Mouse (Mus musculus): ENCODE measurements at regions not wholly inside any gene's neighbourhood (a gene's known extent, or its start where the extent isn't known, plus 50 kb on each side); places are given as distances from the start of the nearest gene placed in this dataset.

GRCm38 (mm10) chr14:47857271-47857670 lies 209.0 kb downstream of the Ktn1 start:
- Histone ChIP-seq H3K4me1 (no peaks in the 10 kb centered on the region), H3K4me3 (replicated peaks) (no peak overlapping the region), H3K36me3 (replicated peaks; ENCODE audit: low read length) (no peaks in the 10 kb centered on the region), H3K27me3 (replicated peaks) (no peaks in the 10 kb centered on the region), H3K9me3 (peaks cover 24% of the 10 kb centered on the region)
- TF ChIP-seq GATA1 (IDR thresholded peaks at IDR 0.05; ENCODE audit: borderline replicate concordance, low read length): no peak
- TF ChIP-seq FLI1 (IDR thresholded peaks at IDR 0.05; ENCODE audit: low read length): no peak

GRCm38 (mm10) chr14:47857731-47858556 lies 209.7 kb downstream of the Ktn1 start:
- Histone ChIP-seq H3K4me1 (peaks cover 1% of the 10 kb centered on the region), H3K36me3 (replicated peaks; ENCODE audit: low read length) (no peaks in the 10 kb centered on the region), H3K4me3 (replicated peaks) (peak overlapping the region; percentile 18), H3K27me3 (replicated peaks) (no peaks in the 10 kb centered on the region), H3K9me3 (peaks cover 26% of the 10 kb centered on the region)
- TF ChIP-seq FLI1 (IDR thresholded peaks at IDR 0.05; ENCODE audit: low read length) (no peak), GATA1 (IDR thresholded peaks at IDR 0.05; ENCODE audit: borderline replicate concordance, low read length) (no peak)

GRCm38 (mm10) chr14:47862556-47862955 lies 214.3 kb downstream of the Ktn1 start:
- TF ChIP-seq GATA1 (IDR thresholded peaks at IDR 0.05; ENCODE audit: borderline replicate concordance, low read length) (no peak), FLI1 (IDR thresholded peaks at IDR 0.05; ENCODE audit: low read length) (no peak)
- Histone ChIP-seq H3K4me1 (peaks cover 5% of the 10 kb centered on the region), H3K36me3 (replicated peaks; ENCODE audit: low read length) (no peaks in the 10 kb centered on the region), H3K4me3 (replicated peaks) (no peak overlapping the region), H3K27me3 (replicated peaks) (no peaks in the 10 kb centered on the region), H3K9me3 (peaks cover 9% of the 10 kb centered on the region)

GRCm38 (mm10) chr14:47863067-47863466 lies 214.8 kb downstream of the Ktn1 start:
- Histone ChIP-seq H3K4me1 (peaks cover 5% of the 10 kb centered on the region), H3K27me3 (replicated peaks) (no peaks in the 10 kb centered on the region), H3K9me3 (peaks cover 9% of the 10 kb centered on the region), H3K4me3 (replicated peaks) (peak overlapping the region; percentile 21), H3K36me3 (replicated peaks; ENCODE audit: low read length) (no peaks in the 10 kb centered on the region)
- TF ChIP-seq GATA1 (IDR thresholded peaks at IDR 0.05; ENCODE audit: borderline replicate concordance, low read length) (no peak), FLI1 (IDR thresholded peaks at IDR 0.05; ENCODE audit: low read length) (no peak)

GRCm38 (mm10) chr14:47863701-47864100 lies 215.5 kb downstream of the Ktn1 start:
- H3K36me3 ChIP-seq (replicated peaks; ENCODE audit: low read length): no peaks in the 10 kb centered on the region
- no peaks in the 10 kb centered on the region for H3K27me3 ChIP-seq (replicated peaks)
- no peak overlapping the region for H3K4me3 ChIP-seq (replicated peaks)
- H3K9me3 ChIP-seq: peaks cover 9% of the 10 kb centered on the region
- TF ChIP-seq FLI1 (IDR thresholded peaks at IDR 0.05; ENCODE audit: low read length) (no peak), GATA1 (IDR thresholded peaks at IDR 0.05; ENCODE audit: borderline replicate concordance, low read length) (no peak)
- H3K4me1 ChIP-seq: peaks cover 5% of the 10 kb centered on the region

- Histone ChIP-seq H3K4me1 (peaks cover 5% of the 10 kb centered on the region), H3K27me3 (replicated peaks) (no peaks in the 10 kb centered on the region), H3K36me3 (replicated peaks; ENCODE audit: low read length) (no peaks in the 10 kb centered on the region), H3K9me3 (peaks cover 4% of the 10 kb centered on the region), H3K4me3 (replicated peaks) (no peak overlapping the region)
- TF ChIP-seq FLI1 (IDR thresholded peaks at IDR 0.05; ENCODE audit: low read length) (no peak), GATA1 (IDR thresholded peaks at IDR 0.05; ENCODE audit: borderline replicate concordance, low read length) (no peak)
Observed at GRCm38 (mm10) chr14:47867017-47867416, 218.8 kb downstream of the Ktn1 start.

GRCm38 (mm10) chr14:47868258-47868780 lies 220.1 kb downstream of the Ktn1 start:
- no peak for TF ChIP-seq GATA1 (IDR thresholded peaks at IDR 0.05; ENCODE audit: borderline replicate concordance, low read length)
- TF ChIP-seq FLI1 (IDR thresholded peaks at IDR 0.05; ENCODE audit: low read length): no peak
- Histone ChIP-seq H3K27me3 (replicated peaks) (no peaks in the 10 kb centered on the region), H3K4me1 (no peaks in the 10 kb centered on the region; the same call in 1 of the 2 replicates), H3K36me3 (replicated peaks; ENCODE audit: low read length) (no peaks in the 10 kb centered on the region), H3K4me3 (replicated peaks) (no peak overlapping the region), H3K9me3 (no peaks in the 10 kb centered on the region)

GRCm38 (mm10) chr14:47876585-47876984 lies 228.3 kb downstream of the Ktn1 start:
- H3K36me3 ChIP-seq (replicated peaks; ENCODE audit: low read length): no peaks in the 10 kb centered on the region
- H3K4me1 ChIP-seq: no peaks in the 10 kb centered on the region
- peaks cover 8% of the 10 kb centered on the region; the same call in 1 of the 2 replicates for H3K9me3 ChIP-seq
- TF ChIP-seq FLI1 (IDR thresholded peaks at IDR 0.05; ENCODE audit: low read length) (no peak), GATA1 (IDR thresholded peaks at IDR 0.05; ENCODE audit: borderline replicate concordance, low read length) (no peak)
- no peak overlapping the region for H3K4me3 ChIP-seq (replicated peaks)
- no peaks in the 10 kb centered on the region for H3K27me3 ChIP-seq (replicated peaks)

GRCm38 (mm10) chr14:47877167-47877566 lies 228.9 kb downstream of the Ktn1 start:
- Histone ChIP-seq H3K4me1 (no peaks in the 10 kb centered on the region), H3K9me3 (peaks cover 8% of the 10 kb centered on the region; the same call in 1 of the 2 replicates), H3K4me3 (replicated peaks) (no peak overlapping the region), H3K36me3 (replicated peaks; ENCODE audit: low read length) (no peaks in the 10 kb centered on the region), H3K27me3 (replicated peaks) (no peaks in the 10 kb centered on the region)
- no peak for TF ChIP-seq GATA1 (IDR thresholded peaks at IDR 0.05; ENCODE audit: borderline replicate concordance, low read length)

GRCm38 (mm10) chr14:47877771-47878443 lies 229.7 kb downstream of the Ktn1 start:
- Histone ChIP-seq H3K4me1 (no peaks in the 10 kb centered on the region), H3K4me3 (replicated peaks) (no peak overlapping the region), H3K36me3 (replicated peaks; ENCODE audit: low read length) (no peaks in the 10 kb centered on the region), H3K9me3 (peaks cover 8% of the 10 kb centered on the region; the same call in 1 of the 2 replicates), H3K27me3 (replicated peaks) (no peaks in the 10 kb centered on the region)
- TF ChIP-seq FLI1 (IDR thresholded peaks at IDR 0.05; ENCODE audit: low read length) (no peak), GATA1 (IDR thresholded peaks at IDR 0.05; ENCODE audit: borderline replicate concordance, low read length) (no peak)
